Mouse (Mus musculus) bone marrow macrophage, adult 2 months (primary cell): ENCODE measurements around the gene Ccdc96. TPM values are rescaled to one million over a fixed set of nuclear protein-coding genes. Genes with fewer than 3 reads are reported as not detected.
A peak's percentile ranks its signal among the peaks of the same experiment; 100 is the strongest.

Experiments used
- H3K27ac ChIP-seq: 2 replicates; pipeline ENCODE4 v1.5.1; 2012; ENCODE audit warnings: low read depth, low read length; ENCODE audit not compliant: insufficient read depth
- H3K4me1 ChIP-seq: 2 replicates; pipeline ENCODE4 v1.6.1; 2012; ENCODE audit warnings: low read length; ENCODE audit not compliant: control insufficient read depth, insufficient read depth
- H3K4me3 ChIP-seq: 2 replicates; pipeline ENCODE4 v1.5.1; 2012; ENCODE audit warnings: mild to moderate bottlenecking, low read length, moderate library complexity; ENCODE audit not compliant: insufficient read depth
- CTCF ChIP-seq: IDR thresholded peaks from 2 replicates; pipeline ENCODE4 v1.5.1; 2012; ENCODE audit warnings: low read depth, mild to moderate bottlenecking, low read length, moderate library complexity
- POLR2A ChIP-seq: IDR thresholded peaks from 2 replicates; pipeline ENCODE4 v1.6.1; 2012; ENCODE audit warnings: mild to moderate bottlenecking, low read depth, low read length, borderline replicate concordance
- polyA plus RNA-seq: library from polyadenylated mRNA; stranded (reverse); fragments of >200 nt; gene quantifications from 2 replicates; pipeline ENCODE4 v1.2.4, GENCODE M21; 2012; ENCODE audit not compliant: missing spikeins, insufficient read depth, insufficient read length

Ccdc96 gene
- polyA plus RNA-seq, 1 experiment: not detected

DNA sequence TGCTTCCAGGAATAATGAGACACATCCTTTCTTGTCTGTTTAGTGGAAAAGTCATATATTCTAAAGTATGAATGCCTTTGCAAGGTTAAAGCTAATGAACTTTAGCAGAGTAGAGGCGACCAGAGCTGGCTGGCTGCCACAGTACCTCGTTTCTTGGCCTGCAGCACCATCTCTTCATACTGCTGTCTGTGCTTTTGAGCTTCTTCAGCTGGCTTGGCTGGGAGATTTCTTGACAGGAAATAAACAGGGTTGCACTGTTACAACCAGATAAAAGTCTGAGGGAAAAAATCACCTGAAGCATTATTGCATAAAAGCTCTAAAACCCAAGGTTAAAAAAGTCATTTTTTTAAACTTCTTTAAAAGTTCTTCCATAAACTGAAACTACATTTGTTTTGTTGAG lies 38.4 kb downstream of the Ccdc96 start:
- TF ChIP-seq CTCF (no peak), POLR2A (no peak)
- peaks cover 18% of the 10 kb centered on the region for H3K4me1 ChIP-seq
- no peak overlapping the region for H3K4me3 ChIP-seq
- no peak overlapping the region for H3K27ac ChIP-seq

DNA sequence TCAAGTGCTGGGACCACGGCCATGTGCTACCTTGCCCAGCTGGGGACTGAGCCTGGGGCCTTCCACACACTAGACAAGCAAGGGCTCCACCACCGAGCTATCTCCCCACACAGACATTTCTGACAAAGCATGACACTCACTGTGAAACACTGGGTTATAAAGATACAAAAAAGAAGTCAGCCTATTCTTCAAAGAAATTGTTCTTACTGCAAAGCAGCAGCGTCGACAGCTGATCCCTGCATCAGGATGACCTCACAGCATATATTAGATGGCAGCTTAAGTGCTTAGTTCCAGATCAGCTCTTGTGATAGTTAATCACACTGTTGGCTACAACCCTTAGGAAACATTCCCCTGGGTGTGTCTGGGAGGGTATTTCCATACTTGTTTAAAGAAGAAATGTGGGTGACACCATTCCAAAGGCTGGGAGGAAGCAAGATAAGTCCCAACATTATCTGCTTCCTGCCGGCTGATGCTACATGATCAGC lies 38.9 kb downstream of the Ccdc96 start:
- TF ChIP-seq CTCF: no peak
- TF ChIP-seq POLR2A: no peak
- H3K27ac ChIP-seq: no peak overlapping the region
- peaks cover 23% of the 10 kb centered on the region for H3K4me1 ChIP-seq
- no peak overlapping the region for H3K4me3 ChIP-seq

DNA sequence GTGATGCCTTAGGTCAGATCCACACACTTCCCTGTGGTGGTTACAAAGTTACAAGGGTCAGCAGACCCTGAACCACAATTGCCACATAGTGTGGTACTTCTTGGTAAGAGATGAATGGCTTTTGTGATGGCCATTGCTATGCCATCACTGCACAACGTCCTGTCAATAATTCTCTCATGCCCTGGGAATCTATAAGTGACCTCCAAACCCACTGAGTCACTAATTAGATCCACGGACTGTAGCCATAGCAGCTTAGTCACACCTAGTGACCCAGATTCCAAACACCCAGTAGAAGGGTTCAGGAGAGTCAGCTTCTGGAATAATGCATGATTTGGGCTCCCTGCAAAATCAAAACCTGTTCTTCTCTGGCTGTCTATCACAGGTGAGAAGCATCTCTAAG lies 40.8 kb downstream of the Ccdc96 start:
- no peak for TF ChIP-seq CTCF
- no peak for TF ChIP-seq POLR2A
- H3K4me1 ChIP-seq: peaks cover 26% of the 10 kb centered on the region

DNA sequence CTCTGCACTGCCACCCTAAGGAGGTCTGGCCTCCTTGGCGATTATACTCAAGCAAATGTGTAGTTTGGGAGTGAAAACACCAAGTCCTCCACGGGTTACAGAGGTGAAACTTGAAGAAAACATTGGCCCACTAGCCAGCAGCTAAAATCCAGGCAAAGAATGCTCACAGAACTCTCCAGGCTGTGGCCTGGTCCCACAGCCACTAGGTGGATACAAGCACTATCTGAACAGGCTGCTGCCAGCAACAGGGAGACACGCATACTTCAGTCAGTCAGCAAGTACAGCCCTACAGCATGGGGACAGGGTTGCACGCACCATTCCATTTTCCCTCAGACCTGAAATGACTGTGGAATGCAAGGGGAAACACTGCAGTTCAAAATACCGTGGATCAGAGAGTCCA lies 41.9 kb downstream of the Ccdc96 start:
- TF ChIP-seq CTCF: no peak
- no peak for TF ChIP-seq POLR2A
- Histone ChIP-seq H3K4me3 (no peak overlapping the region), H3K4me1 (peaks cover 30% of the 10 kb centered on the region), H3K27ac (no peak overlapping the region)

More for the DNA sequence above, 40.8 kb downstream of the Ccdc96 start:
- no peak overlapping the region for H3K4me3 ChIP-seq
- no peak overlapping the region for H3K27ac ChIP-seq

DNA sequence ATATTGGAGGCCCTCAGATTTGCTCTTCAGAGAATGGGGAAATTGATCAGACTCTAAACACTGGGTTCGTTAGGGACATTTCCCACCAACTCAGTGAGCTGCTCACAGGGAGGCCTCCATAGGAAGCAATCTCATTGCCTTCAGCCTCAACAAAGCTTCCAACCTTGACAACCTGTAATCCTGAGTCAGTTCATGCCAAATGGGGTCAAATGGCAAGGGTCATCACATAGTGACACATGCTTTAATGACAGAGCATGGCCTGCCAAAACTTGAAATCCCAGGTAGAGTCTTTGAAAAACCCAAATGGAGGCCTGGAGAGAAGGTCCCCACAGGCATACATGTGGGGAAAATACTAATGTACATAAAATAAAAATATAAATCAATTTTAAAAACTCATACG lies 42.5 kb downstream of the Ccdc96 start:
- Histone ChIP-seq H3K4me3 (no peak overlapping the region), H3K4me1 (peaks cover 35% of the 10 kb centered on the region), H3K27ac (no peak overlapping the region)
- TF ChIP-seq CTCF: no peak
- no peak for TF ChIP-seq POLR2A

DNA sequence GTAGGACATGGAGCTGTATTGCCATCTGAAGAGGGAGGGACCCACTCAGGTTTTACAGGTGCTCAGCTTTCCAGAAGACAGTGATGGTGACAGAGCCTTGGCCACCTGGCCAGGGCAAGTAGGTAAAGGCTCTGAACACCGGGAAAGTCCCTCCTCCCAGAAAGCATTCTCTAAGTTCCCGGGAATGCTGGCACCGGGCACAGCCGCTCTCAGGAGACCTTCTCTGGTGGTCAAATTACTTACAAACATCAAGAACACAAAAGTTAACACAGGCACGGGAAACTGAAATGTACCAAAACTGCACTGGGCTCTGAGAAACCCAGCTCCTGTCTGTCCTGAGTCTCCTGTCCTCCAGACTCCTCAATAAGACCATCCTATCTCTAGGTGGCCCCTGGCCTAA lies 45.3 kb downstream of the Ccdc96 start:
- Histone ChIP-seq H3K4me1 (peaks cover 45% of the 10 kb centered on the region), H3K27ac (0 out of 2 replicates have a peak overlapping the region, but pooled peaks have one; percentile 38), H3K4me3 (peak overlapping the region; percentile 96)
- TF ChIP-seq CTCF: no peak
- TF ChIP-seq POLR2A: no peak

DNA sequence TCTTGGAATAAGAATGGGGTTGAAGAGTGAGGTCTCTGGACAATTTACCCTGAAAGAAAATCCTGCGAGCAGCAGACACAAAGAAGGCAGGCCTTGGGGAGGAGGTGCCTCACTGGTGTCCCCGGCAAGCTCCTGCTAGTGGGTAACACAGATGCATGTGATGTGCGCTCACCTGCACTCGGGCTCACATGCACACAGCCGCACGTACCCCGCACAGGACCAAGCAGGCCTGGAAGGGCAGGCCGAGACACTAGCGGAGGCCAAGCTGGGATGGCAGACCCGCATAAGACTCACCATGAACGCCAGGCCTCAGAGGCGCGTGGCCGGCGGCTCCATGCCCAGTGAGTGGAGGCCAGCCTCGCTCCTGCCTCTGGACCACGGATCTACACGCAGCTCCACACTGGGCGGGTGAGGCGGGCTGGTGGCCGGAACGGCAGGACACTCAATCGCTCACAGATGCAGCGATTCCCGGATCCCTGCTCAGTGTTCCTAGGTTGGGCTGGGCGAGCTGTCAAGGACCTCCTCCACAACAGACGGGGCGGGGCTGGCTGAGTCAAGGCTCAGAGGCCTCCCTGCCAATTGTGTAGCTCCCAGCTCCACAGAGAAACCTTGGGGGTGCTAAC lies 45.9 kb downstream of the Ccdc96 start:
- H3K27ac ChIP-seq: peak overlapping the region; percentile 38
- peak overlapping the region; percentile 96 for H3K4me3 ChIP-seq
- TF ChIP-seq POLR2A: no peak
- no peak for TF ChIP-seq CTCF
- H3K4me1 ChIP-seq: peaks cover 44% of the 10 kb centered on the region

DNA sequence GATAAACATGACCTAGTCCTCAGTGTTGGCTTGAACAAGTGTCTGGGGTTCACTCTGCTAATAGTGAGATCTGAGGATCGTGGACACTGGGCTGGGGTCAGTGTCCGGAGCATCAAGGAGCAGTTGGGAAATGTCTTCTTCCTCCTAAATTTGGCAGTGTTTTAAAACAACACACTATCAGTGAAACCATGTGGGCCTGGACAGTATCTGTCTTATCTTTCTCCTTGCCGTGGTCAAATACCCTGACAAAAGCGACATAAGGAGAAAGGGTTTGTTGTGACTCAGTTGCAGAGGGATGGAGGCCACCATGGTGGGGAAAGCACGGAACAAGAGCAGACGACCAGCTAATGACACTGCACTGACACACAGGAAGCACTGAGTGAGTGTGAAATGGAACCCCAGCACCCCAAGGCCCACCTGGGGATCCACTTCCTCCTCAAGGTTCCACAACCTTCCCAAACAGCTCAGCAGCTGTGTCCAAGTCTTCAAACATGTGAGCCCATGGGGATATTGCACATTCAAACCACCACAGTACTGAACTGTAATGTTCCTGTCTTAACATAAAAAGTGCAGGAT lies 50.2 kb downstream of the Ccdc96 start:
- Histone ChIP-seq H3K4me3 (no peak overlapping the region), H3K4me1 (peaks cover 36% of the 10 kb centered on the region), H3K27ac (no peak overlapping the region)
- TF ChIP-seq CTCF (no peak), POLR2A (no peak)

DNA sequence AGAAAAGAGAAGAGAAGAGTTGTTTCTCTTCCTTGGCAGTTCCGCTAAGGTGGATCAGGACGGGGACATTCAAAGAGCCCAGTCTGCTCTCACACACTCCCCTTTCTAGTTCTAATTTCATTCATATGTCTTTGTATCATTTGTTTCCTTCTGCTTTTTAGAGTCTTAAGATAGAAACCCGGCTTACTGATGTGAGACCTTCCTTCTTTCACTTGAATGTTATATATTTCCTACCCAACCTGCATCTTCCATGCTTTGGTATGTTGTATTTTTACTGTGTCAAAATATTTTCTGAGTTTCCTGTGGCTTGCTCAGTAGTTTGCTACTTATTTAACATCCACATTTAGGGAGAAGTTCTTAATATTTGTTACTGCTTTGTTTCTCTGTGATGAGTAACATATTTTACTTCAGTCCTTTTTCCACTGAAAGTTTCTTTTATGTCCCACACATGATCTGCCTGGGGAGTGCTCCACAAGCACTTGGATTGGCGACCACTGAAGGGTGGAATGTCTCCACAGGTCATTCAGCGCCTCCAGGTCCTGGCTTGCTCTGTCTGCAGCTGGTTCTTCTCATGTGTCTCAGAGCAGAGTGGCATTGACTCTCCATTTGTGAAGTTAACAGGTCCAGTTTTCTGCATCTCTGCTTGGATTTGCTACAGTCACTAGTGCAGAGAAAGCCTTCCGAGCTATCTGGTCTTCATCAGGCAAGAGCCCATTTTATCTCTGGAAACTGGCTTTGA lies 51.2 kb downstream of the Ccdc96 start:
- Histone ChIP-seq H3K27ac (no peak overlapping the region; the same call in 1 of the 2 replicates), H3K4me3 (no peak overlapping the region), H3K4me1 (peaks cover 35% of the 10 kb centered on the region)
- TF ChIP-seq POLR2A (no peak), CTCF (no peak)

DNA sequence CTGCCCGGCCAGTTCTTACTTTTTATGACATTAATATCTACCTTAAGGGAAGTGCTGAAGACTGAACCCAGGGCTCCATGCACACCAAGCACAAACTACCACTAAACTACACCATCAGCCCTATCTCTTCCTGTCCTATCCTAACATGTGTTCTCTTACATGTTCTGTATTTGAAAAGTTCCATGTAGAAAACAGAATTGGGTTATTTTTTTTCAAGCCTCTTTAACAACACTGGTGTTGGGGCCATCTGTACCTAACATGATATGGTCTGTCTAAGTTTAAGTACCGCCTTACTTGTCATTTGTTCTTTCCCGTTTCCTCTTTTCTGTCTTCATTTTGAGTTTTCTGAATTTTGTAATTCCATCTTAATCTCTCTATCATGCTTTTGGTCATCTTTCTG lies 52.0 kb downstream of the Ccdc96 start:
- TF ChIP-seq POLR2A: no peak
- TF ChIP-seq CTCF: no peak
- Histone ChIP-seq H3K4me3 (no peak overlapping the region), H3K27ac (no peak overlapping the region), H3K4me1 (peaks cover 30% of the 10 kb centered on the region)

Other genes starting within 250 kb of the Ccdc96 start
- gene Sorcs2, start 86.4 kb upstream of the Ccdc96 start, polyA plus RNA-seq: 0.31 TPM in 1 of 2 replicates, not detected in the other
- 10.4 and 11.1 TPM in 2 replicates for gene Grpel1, start 19.6 kb upstream of the Ccdc96 start, polyA plus RNA-seq
- gene Tada2b, start 303 bp upstream of the Ccdc96 start, polyA plus RNA-seq: 9.5 and 9.9 TPM in 2 replicates
- gene Tbc1d14, start 108.7 kb downstream of the Ccdc96 start, polyA plus RNA-seq: 57.5 and 57.8 TPM in 2 replicates
- gene D5Ertd579e, start 211.4 kb downstream of the Ccdc96 start, polyA plus RNA-seq: 32.3 and 34.0 TPM in 2 replicates